In the genomic region with DNA sequence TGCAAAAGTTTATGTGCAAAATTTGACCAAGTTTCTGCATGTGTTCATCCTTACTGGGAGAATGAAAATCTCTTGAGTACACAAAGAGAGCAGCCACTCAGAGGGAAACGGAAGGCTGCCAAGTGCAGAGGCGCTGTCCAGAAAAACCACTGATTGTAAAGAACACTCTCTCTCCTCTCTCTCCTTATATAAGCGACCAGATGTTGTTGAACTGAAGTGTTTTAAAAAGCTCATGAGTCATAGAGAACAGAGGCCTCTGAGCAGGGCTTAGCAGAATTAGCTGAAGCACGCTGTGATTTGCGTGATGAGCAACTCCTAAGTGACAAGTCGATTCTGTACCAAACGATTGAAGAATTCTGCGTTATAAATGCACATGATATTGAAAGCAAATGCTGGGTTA, we compare ENCODE assay signal across 9 mouse cellular contexts.
DNase-seq lines count a peak whose midpoint lies in the region; ATAC-seq lines count a peak whose summit lies in the region.
"Had no signal": no experiment of that assay in that cellular context is flagged by ENCODE, and none has a peak within 500 bp of the region (broad histone marks: within the 10 kb centered on the region; RNA-seq: fewer than 3 reads in every experiment).

No protein-coding gene starts in this region.

- no peak overlapping the region for H3K4me2 ChIP-seq in midbrain, embryonic 12.5 days (replicated peaks)
- H3K4me2 ChIP-seq: liver, embryonic 15.5 days had no signal

- H3K9ac ChIP-seq in midbrain, embryonic 12.5 days (replicated peaks): no peak overlapping the region
- H3K9ac ChIP-seq: liver, embryonic 15.5 days had no signal

- no peaks in the 10 kb centered on the region for H3K36me3 ChIP-seq in midbrain, embryonic 12.5 days
- H3K36me3 ChIP-seq: liver, embryonic 15.5 days had no signal

- 57% methylated on average over 8 of the region's 8 CpGs for WGBS in midbrain, embryonic 12.5 days

- H3K4me1 ChIP-seq in midbrain, embryonic 12.5 days: peaks cover 12% of the 10 kb centered on the region; the same call in 1 of the 2 replicates
- H3K4me1 ChIP-seq: liver, embryonic 15.5 days had no signal

- H3K4me3 ChIP-seq in midbrain, embryonic 12.5 days: no peak overlapping the region
- H3K4me3 ChIP-seq: liver, embryonic 15.5 days had no signal

- DNase-seq in ovary, postnatal 14 days (ENCODE audit: low spot score): peak; percentile 7
- no peak for DNase-seq in ovary, postnatal 36 days (ENCODE audit: low spot score)
- DNase-seq in thymus, postnatal 14 days: no peak
- DNase-seq in thymus, postnatal 10 days (ENCODE audit: low spot score in 2 of 2): no peak
- no peak for DNase-seq in cerebellum, adult 8-10 months

- peak; percentile 87 for ATAC-seq in frontal cortex, adult (ENCODE audit: low TSS enrichment)
- peak; percentile 51 to 80; a peak in 3 of 4 replicates for ATAC-seq in hematopoietic stem cell, adult 5-6 weeks (replicated peaks in 1 of 2; ENCODE audit: insufficient read depth in 1 of 2, low FRiP score in 2 of 2, low TSS enrichment in 1 of 2, low read depth in 1 of 2, poor library complexity in 2 of 2, severe bottlenecking in 2 of 2)
- 0 out of 2 replicates have a peak, but pooled peaks have one; percentile 48 for ATAC-seq in midbrain, embryonic 12.5 days (ENCODE audit: low FRiP score, low read depth)

- no peak overlapping the region for H3K27ac ChIP-seq in midbrain, embryonic 12.5 days (replicated peaks)
- H3K27ac ChIP-seq: liver, embryonic 15.5 days had no signal

- H3K27me3 ChIP-seq in midbrain, embryonic 12.5 days: no peaks in the 10 kb centered on the region
- H3K27me3 ChIP-seq: liver, embryonic 15.5 days had no signal

- no peaks in the 10 kb centered on the region for H3K9me3 ChIP-seq in midbrain, embryonic 12.5 days
- H3K9me3 ChIP-seq: liver, embryonic 15.5 days had no signal
